Mouse (Mus musculus): ENCODE measurements around the gene Nudt10. TPM values are rescaled to one million over a fixed set of nuclear protein-coding genes. Genes with fewer than 3 reads are reported as not detected.

Gene Nudt10
- total RNA-seq (2023), result not detected

DNA sequence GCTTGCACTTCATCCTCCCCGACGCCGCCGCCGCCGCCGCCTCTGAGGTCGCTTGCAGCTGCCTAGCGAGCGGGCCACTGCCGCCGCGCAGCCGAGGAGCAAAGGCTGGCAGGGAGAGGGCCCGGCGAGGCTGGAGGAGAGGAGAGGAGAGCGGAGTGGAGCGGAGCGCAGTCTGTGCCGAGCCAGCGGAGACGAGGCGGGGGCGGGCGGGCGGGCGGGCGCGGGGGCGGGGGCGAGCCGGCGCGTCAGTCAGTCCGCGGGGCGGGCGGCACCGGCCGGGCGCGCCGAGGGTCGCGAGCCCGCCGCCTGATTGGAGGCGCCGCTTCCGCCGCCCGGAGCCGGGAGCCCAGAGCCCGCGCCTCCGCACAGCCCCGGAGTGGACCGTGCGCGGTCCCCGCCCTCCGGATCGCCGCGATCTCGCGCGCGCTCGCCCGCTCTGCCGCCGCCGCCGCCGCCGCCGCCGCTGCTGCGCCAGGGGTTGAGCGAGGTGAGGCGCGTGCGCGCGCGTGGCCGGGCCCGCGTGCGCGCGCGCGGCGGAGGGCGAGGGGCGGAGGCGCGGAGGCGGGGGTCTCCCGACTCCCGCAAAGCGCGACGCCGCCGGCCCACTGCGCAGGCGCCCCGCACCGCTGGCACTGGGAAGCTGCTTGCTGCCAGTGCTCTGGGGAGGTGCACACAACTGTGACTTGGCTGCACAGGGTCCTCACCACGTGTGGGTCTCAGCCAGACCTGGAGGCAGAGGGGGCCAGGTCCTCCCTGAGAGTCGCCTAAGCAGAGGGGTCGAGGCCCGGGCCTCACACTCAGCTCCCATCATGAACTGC is at the start of gene Nudt10:
Nudt10 (minus strand) TSS at position 193 of the 818 bp plus-strand sequence.

Other genes starting within 250 kb of the Nudt10 start
- gene Nudt11, start 125.6 kb downstream of the Nudt10 start, total RNA-seq (2023), result not detected
- gene AU022751, start 89.6 kb downstream of the Nudt10 start, total RNA-seq (2023), result not detected
- gene Bmp15, start 147.7 kb upstream of the Nudt10 start, total RNA-seq (2023), result not detected
- gene Shroom4, start 226.8 kb upstream of the Nudt10 start, total RNA-seq (2023), result not detected